Mouse (Mus musculus) heart, postnatal 25 days (tissue): ENCODE measurements at regions not wholly inside any gene's neighbourhood (a gene's known extent, or its start where the extent isn't known, plus 50 kb on each side); places are given as distances from the start of the nearest gene placed in this dataset.

Experiments used
- DNase-seq: peaks from one replicate; pipeline ENCODE4 v3.0.0; 2022; ENCODE audit warnings: low spot score
- intact Hi-C: fragments of 180-260 bp; cut with DNase I; formaldehyde crosslinking; loops from one replicate; pipeline ENCODE4 v1.15.1; 2025

GRCm38 (mm10) chr2:144166102-144166750, 104.2 kb upstream of the Mgme1 start:
- intact Hi-C loops, result no loop called here
- no peak for DNase-seq

GRCm38 (mm10) chr2:144169576-144170178, 100.8 kb upstream of the Mgme1 start:
- intact Hi-C loops, result no loop called here

GRCm38 (mm10) chr2:144172100-144172770, 98.2 kb upstream of the Mgme1 start:
- peak; percentile 50 for DNase-seq
- intact Hi-C loops, result no loop called here

More at GRCm38 (mm10) chr2:144169576-144170178, 100.8 kb upstream of the Mgme1 start:
- DNase-seq, result no peak

GRCm38 (mm10) chr2:144173358-144174106, 96.9 kb upstream of the Mgme1 start:
- intact Hi-C loops, result no loop called here
- DNase-seq, result no peak

GRCm38 (mm10) chr2:144174366-144175035, 96.0 kb upstream of the Mgme1 start:
- intact Hi-C loops, result no loop called here
- no peak for DNase-seq

GRCm38 (mm10) chr2:144176508-144177170, 93.8 kb upstream of the Mgme1 start:
- intact Hi-C loops, result no loop called here
- DNase-seq, result no peak

GRCm38 (mm10) chr2:144177268-144177667, 93.2 kb upstream of the Mgme1 start:
- DNase-seq, result peak; percentile 35
- intact Hi-C loops, result no loop called here

GRCm38 (mm10) chr2:144177920-144178319, 92.5 kb upstream of the Mgme1 start:
- DNase-seq, result no peak
- intact Hi-C loops, result no loop called here

- no peak for DNase-seq
- intact Hi-C loops, result loop anchor here (5.0 kb wide), 1 partner anchor 170 kb away; the partner anchor contains the start of gene Rrbp1
Measured at GRCm38 (mm10) chr2:144182108-144182507, 88.4 kb upstream of the Mgme1 start.

GRCm38 (mm10) chr2:144182542-144182941, 87.9 kb upstream of the Mgme1 start:
- DNase-seq, result no peak
- intact Hi-C loops, result loop anchor here (5.0 kb wide), 1 partner anchor 170 kb away; the partner anchor contains the start of gene Rrbp1

- intact Hi-C loops, result loop anchor here (5.0 kb wide), 1 partner anchor 171 kb away; the partner anchor contains the start of gene Rrbp1
- DNase-seq, result no peak
Measured at GRCm38 (mm10) chr2:144183371-144183944, 87.0 kb upstream of the Mgme1 start.

GRCm38 (mm10) chr2:144185175-144185574, 85.3 kb upstream of the Mgme1 start:
- no peak for DNase-seq
- intact Hi-C loops, result no loop called here

GRCm38 (mm10) chr2:144186426-144186825, 84.0 kb upstream of the Mgme1 start:
- intact Hi-C loops, result no loop called here
- no peak for DNase-seq

GRCm38 (mm10) chr2:144188076-144188475, 82.4 kb upstream of the Mgme1 start:
- intact Hi-C loops, result no loop called here
- no peak for DNase-seq

GRCm38 (mm10) chr2:144188485-144188884, 82.0 kb upstream of the Mgme1 start:
- DNase-seq, result no peak
- intact Hi-C loops, result no loop called here

GRCm38 (mm10) chr2:144189756-144190155, 80.7 kb upstream of the Mgme1 start:
- intact Hi-C loops, result no loop called here
- DNase-seq, result no peak

GRCm38 (mm10) chr2:144191018-144191417, 79.4 kb upstream of the Mgme1 start:
- intact Hi-C loops, result no loop called here
- DNase-seq, result no peak

- no peak for DNase-seq
- intact Hi-C loops, result no loop called here
Measured at GRCm38 (mm10) chr2:144191707-144192106, 78.8 kb upstream of the Mgme1 start.

GRCm38 (mm10) chr2:144192428-144192827, 78.0 kb upstream of the Mgme1 start:
- intact Hi-C loops, result no loop called here
- DNase-seq, result no peak
